Mouse (Mus musculus): Measurements from ENCODE around the gene Arhgef19.

- TF ChIP-seq CTCF (IDR thresholded peaks at IDR 0.05; ENCODE audit: extremely low read depth, insufficient read depth, low read length) (no peak), POLR2A (IDR thresholded peaks at IDR 0.05; ENCODE audit: extremely low read depth, insufficient read depth, low read length) (no peak)
Observed at GRCm38 (mm10) chr4:141214337-141214851, 24.9 kb upstream of the Arhgef19 start.
